Mouse (Mus musculus) large intestine, adult 2 months (tissue): ENCODE measurements around the gene Slc44a1. TPM values are rescaled to one million over a fixed set of nuclear protein-coding genes. Genes with fewer than 3 reads are reported as not detected.
A peak's percentile ranks its signal among the peaks of the same experiment; 100 is the strongest.

Experiments used
- DNase-seq: peaks from one replicate; pipeline ENCODE4 v3.0.0-alpha.2; 2012; ENCODE audit warnings: low read depth, low spot score
- WGBS: fragments of 180-500 bp; shearing (Covaris S2); methylation state at CpG from one replicate; pipeline ENCODE4 v1.1.7; 2018; 5-methylcytosine and 5-hydroxymethylcytosine counted together
- polyA plus RNA-seq: library from polyadenylated mRNA; depleted of rRNA; stranded (reverse); fragments of >200 nt; gene quantifications from 2 replicates; pipeline ENCODE4 v1.2.3, GENCODE M21; 2012; rRNA removed

The Slc44a1 gene
- polyA plus RNA-seq: 41.9 and 76.7 TPM in 2 replicates

- no peak for DNase-seq
- WGBS: under 1% methylated on average over 116 of the region's 122 CpGs
Measured at GRCm38 (mm10) chr4:53440010-53440815, at the start of gene Slc44a1. Gene Slc44a1, plus strand, starts transcription at chr4:53440413.

GRCm38 (mm10) chr4:53395002-53395401 is 45.2 kb upstream of the Slc44a1 start:
- 48% methylated on average over 3 of the region's 3 CpGs for WGBS
- no peak for DNase-seq

- WGBS: 66% methylated on average over 11 of the region's 11 CpGs
- no peak for DNase-seq
Measured at GRCm38 (mm10) chr4:53396623-53397192, 43.5 kb upstream of the Slc44a1 start.

- DNase-seq: no peak
- WGBS: 51% methylated on average over 4 of the region's 4 CpGs
Measured at GRCm38 (mm10) chr4:53397280-53398117, 42.7 kb upstream of the Slc44a1 start.

- 74% methylated on average over 5 of the region's 5 CpGs for WGBS
- DNase-seq: no peak
Measured at GRCm38 (mm10) chr4:53398561-53398960, 41.7 kb upstream of the Slc44a1 start.

GRCm38 (mm10) chr4:53399428-53399827 is 40.8 kb upstream of the Slc44a1 start:
- DNase-seq: no peak
- 71% methylated on average over 1 of the region's 1 CpGs for WGBS

GRCm38 (mm10) chr4:53403386-53403785 is 36.8 kb upstream of the Slc44a1 start:
- DNase-seq: no peak
- 89% methylated on average over 12 of the region's 12 CpGs for WGBS

- no peak for DNase-seq
- 89% methylated on average over 6 of the region's 6 CpGs for WGBS
Measured at GRCm38 (mm10) chr4:53404431-53404925, 35.7 kb upstream of the Slc44a1 start.

GRCm38 (mm10) chr4:53406866-53407265 is 33.3 kb upstream of the Slc44a1 start:
- DNase-seq: no peak

GRCm38 (mm10) chr4:53408821-53409220 is 31.4 kb upstream of the Slc44a1 start:
- WGBS: 64% methylated on average over 8 of the region's 8 CpGs
- DNase-seq: no peak

GRCm38 (mm10) chr4:53409526-53410085 is 30.6 kb upstream of the Slc44a1 start:
- 33% methylated on average over 5 of the region's 5 CpGs for WGBS
- DNase-seq: no peak

GRCm38 (mm10) chr4:53410752-53411151 is 29.5 kb upstream of the Slc44a1 start:
- DNase-seq: no peak
- 77% methylated on average over 5 of the region's 5 CpGs for WGBS

- 89% methylated on average over 9 of the region's 9 CpGs for WGBS
- DNase-seq: no peak
Measured at GRCm38 (mm10) chr4:53411958-53412870, 28.0 kb upstream of the Slc44a1 start.

- 85% methylated on average over 6 of the region's 6 CpGs for WGBS
- DNase-seq: no peak
Measured at GRCm38 (mm10) chr4:53412991-53413390, 27.2 kb upstream of the Slc44a1 start.

GRCm38 (mm10) chr4:53414031-53414797 is 26.0 kb upstream of the Slc44a1 start:
- DNase-seq: peak; percentile 83
- WGBS: 35% methylated on average over 9 of the region's 9 CpGs

- DNase-seq: no peak
- 58% methylated on average over 9 of the region's 10 CpGs for WGBS
Measured at GRCm38 (mm10) chr4:53415873-53416637, 24.2 kb upstream of the Slc44a1 start.

- 55% methylated on average over 7 of the region's 7 CpGs for WGBS
- no peak for DNase-seq
Measured at GRCm38 (mm10) chr4:53416928-53417327, 23.3 kb upstream of the Slc44a1 start.
